Mouse (Mus musculus) cortical plate, adult 2 months (tissue): ENCODE results near the gene Gm2115.

Experiments used
- CTCF ChIP-seq: fragments of 200-500 bp; IDR thresholded peaks from 2 replicates; pipeline ENCODE4 v1.5.1; 2011; ENCODE audit warnings: mild to moderate bottlenecking, control low read depth, low read length; ENCODE audit not compliant: insufficient read depth; ENCODE audit errors: extremely low read depth
- POLR2A ChIP-seq: fragments of 200-500 bp; IDR thresholded peaks from 2 replicates; pipeline ENCODE4 v1.6.1; 2011; ENCODE audit warnings: mild to moderate bottlenecking, low read length, control low read depth; ENCODE audit not compliant: insufficient read depth; ENCODE audit errors: extremely low read depth

DNA sequence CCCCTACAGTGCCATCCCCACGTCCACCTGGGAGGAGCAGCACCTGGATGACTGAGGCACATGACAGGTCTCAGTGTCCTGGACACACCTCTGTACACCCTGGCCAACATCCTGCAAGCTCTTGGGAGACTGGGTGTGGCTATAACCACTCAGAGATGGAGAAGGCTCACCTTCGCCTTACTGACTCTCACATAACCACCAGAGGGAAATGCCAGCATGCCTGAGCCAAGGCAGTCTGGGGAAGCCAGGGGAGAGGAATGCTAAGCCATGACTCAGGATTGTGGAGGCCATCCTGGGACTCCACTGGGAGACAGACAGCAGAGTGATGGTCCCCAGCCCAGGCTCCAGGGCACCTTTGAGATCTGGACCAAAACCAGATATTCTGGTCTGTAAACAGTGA, 48.3 kb downstream of the Gm2115 start:
- no peak for TF ChIP-seq CTCF
- no peak for TF ChIP-seq POLR2A
